Mouse (Mus musculus) brain, embryonic 18.5 days (tissue): ENCODE results near the gene Cldnd1.

Experiments used
- DNase-seq: peaks from one replicate; pipeline ENCODE4 v3.0.0-alpha.2; 2012; ENCODE audit warnings: low read depth, low spot score

The Cldnd1 gene

GRCm38 (mm10) chr16:58708601-58709475 is 18.9 kb upstream of the Cldnd1 start:
- no peak for DNase-seq

DNA sequence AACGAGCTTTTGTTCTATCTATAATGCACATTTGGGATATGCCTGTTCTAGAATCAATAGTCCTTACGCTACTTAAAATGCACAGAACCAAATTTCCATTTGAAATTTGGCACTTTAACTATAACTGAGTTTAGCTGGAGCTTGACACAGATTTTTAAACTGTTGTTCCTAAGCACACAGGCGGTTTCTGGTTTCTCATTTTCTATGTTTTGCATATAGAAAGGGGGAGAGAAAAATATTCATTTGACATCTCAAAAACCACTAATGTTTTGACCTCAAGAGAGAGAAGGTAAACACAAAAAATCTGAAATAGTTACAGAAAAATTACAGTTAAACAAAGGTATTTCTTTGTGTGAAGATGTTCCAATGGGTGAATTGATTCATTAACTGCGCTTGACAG is 18.2 kb upstream of the Cldnd1 start:
- DNase-seq, result no peak

DNA sequence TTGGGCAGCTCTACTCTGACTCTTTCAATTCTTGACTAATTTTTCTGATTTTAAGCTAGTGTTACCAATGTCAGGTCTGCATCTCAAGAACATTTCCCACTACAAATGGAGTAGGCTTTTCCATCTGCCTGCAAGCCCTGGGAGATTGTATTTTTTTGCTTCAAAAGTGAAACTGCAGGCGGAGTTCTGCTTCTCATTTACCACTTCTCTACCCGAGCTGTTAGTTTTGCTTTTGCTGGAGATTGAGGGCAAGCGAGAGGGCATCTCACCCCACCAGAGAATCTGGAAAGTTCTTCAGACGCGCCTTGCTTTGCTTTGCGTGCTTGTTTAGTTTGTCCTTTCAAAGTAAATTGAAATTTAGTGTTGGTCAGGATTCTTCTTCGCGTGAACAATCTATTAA is 15.5 kb upstream of the Cldnd1 start:
- no peak for DNase-seq

DNA sequence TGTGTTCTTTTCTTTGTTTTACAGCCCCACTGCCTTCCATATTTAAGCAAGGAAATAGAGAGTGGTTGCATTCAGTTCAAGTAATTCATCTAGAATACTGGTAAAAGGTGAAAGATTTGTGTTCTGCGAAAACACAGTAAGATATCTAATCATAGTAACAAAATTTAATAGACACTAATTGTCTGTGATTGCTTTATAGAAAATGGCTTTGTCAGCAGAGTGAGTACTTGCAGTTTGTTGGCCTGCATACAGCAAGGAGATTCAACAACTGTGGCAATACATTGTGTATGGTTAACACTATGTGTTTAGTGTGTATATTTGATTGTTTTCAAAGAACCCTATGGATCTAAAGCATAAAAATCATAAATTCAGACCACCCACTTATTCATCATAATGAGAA is 14.6 kb upstream of the Cldnd1 start:
- DNase-seq, result no peak

- DNase-seq, result no peak
Measured at GRCm38 (mm10) chr16:58715018-58715417, 12.7 kb upstream of the Cldnd1 start.

- no peak for DNase-seq
Measured at GRCm38 (mm10) chr16:58718666-58719120, 9.0 kb upstream of the Cldnd1 start, which contains the start of gene Gpr15. Gene Gpr15, minus strand, starts transcription at chr16:58719070.

DNA sequence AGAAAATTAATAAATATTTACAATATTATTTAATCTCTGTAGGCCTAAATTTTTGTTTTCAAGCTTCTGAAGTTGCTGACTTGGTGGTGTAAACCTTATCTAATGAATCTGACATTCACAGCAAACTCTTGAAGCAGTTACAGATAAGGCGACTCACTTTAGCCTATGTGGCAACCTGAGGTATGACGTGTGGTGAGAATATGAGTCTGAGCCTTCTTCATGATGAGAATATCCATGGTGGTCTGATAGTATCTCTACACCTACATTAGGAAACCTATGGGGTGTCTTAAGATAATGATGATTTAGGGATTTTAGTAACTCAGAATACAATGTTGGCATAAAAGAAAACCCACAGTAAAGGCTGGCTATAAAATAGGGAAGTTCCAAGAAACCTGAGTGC is 5.4 kb upstream of the Cldnd1 start:
- no peak for DNase-seq

GRCm38 (mm10) chr16:58726680-58727476 is 832 bp upstream of the Cldnd1 start:
- DNase-seq, result no peak

- no peak for DNase-seq
Measured at GRCm38 (mm10) chr16:58728176-58728671, 514 bp downstream of the Cldnd1 start.

DNA sequence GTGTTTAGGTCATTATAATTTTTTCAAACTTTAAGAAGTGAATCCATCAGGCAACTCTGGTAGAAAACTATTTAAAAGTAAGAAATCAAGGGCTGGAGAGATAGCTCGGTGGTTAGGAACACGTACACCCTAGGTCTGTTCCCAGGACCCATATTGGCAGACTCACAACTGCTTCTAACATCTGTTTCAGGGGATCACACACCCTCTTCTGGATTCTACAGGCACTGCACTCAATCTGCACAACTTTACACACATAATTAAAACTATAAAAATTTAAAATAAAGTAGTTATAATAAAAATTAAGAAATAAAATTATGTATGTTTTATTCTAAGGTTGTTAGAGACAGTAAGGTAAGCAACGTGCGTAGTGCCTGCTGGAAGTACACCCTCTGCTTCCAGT is 10.5 kb downstream of the Cldnd1 start:
- DNase-seq, result no peak

DNA sequence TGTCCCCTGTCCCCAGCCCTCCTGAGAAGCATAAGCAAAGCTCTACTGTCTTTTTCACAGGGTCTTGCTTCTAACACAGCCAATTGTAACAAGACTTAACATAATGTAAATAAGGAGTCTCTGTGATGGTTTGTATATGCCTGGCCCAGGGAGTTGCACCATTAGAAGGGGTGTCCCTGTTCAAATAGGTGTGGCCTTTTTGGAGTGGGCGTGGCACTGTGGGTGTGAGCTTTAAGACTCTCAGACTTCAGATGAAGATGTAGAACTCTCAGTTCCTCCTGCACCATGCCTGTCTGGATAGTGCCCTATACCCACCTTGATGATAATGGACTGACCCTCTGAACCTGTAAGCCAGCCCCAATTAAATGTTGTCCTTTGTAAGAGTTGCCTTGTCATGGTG is 11.1 kb downstream of the Cldnd1 start:
- no peak for DNase-seq

- no peak for DNase-seq
Measured at GRCm38 (mm10) chr16:58740751-58741150, 13.0 kb downstream of the Cldnd1 start.

- DNase-seq, result no peak
Measured at GRCm38 (mm10) chr16:58746715-58747114, 19.0 kb downstream of the Cldnd1 start.

DNA sequence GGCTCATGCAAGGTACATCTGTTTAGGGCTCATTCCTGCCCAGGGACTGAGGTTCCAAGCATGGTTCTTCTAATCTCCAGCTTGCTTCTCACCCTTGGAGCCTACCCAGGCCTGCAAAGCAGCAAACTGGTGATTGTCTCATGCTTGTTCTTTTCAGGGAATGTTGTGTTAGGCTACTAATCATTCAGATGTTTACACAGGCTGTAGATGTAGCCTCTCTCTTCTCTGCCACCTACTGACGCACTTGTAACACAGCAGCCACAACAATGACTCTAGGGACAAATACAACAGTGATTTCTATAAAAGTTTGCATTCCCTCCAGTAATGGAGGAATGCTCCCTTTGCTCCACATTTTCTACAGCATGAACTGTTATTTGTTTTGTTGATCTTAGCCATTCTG is 23.6 kb downstream of the Cldnd1 start:
- DNase-seq, result no peak

DNA sequence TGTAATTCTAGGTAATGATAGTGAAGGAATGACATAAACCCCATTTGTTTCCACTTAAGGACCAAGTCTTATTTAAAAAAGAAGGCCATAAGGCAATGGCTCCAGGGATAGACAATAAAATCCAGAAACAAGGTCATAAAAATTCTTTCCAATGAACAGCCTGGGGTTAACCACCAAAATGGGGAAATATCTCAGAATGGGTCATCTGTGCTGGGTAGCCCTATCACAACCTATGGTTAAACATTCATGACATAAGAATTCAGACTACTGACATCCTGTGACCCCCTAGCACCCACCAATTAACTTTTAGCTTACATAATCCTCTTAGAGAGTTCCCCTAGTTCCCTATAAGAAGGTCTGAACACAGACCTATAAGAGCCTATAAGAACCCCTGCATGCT is 28.5 kb downstream of the Cldnd1 start:
- DNase-seq, result no peak

- no peak for DNase-seq
Measured at GRCm38 (mm10) chr16:58763076-58763475, 35.4 kb downstream of the Cldnd1 start, which contains the start of gene Olfr172. Gene Olfr172, minus strand, starts transcription at chr16:58763176.
